Mouse (Mus musculus) CH12F3 (cell line): ENCODE data around the gene Chrna9.

Experiments
- in situ Hi-C: fragments of 300-500 bp; cut with MboI; formaldehyde crosslinking; loops from 2 replicates; pipeline ENCODE4 v1.14.3; 2020; ENCODE audit warnings: low sequenced_read_pairs

Gene Chrna9

DNA sequence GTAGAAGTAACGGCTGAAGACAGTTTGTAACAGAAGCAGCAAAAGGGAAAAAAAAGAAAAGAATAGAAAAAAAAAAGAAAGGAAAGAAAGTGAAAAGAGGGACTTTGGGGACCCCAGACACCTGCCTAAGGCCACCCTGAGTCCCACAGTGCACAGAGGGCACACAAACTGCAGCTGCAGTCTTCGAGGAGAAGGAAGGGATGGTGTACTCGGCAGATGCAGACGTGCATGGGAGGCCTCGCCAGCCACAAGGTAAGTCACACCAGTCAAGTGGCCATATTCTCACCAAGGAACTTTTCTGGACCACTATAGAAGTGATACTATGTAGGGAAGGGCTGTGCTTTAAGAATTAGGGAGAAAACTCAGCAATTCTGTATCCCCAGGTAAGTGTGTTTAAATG, at the start of gene Chrna9:
Gene Chrna9 (plus strand): TSS at position 139 of the 400 bp plus-strand sequence.
- in situ Hi-C loops: loop anchor here (25.0 kb wide), 1 partner anchor 97 kb away; no protein-coding TSS in a partner anchor

DNA sequence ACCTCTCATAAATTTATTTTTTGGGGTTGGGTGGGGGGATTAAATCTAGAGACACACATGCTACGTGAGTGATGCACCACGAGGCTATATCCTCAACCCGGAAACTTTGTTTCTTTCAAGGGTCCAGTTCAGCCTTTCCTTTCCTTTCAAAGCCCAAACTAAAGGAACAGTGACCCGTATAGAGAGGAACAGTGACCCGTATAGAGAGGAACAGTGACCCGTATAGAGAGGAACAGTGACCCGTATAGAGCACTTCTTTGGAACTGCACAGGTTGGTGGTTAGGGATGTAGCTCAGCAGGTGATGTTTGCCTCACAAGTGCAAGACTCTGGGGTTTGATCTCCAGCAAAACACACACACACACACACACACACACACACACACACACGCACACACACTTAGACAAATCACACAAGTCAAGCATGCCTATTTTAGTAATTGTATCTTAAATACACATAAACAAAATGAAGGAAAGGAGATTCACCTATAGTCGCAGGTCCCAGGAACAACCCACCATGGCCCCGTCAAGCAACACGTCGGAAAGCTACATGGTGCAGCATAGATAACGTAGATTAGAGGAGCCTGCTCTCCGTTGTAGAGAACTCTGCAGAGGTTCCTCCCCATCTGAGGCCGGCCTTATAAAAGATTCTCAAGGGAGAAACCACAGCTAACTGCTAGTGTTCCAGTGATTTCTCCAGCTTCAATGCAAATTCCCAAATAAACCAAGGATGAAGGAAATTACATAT, 48.9 kb upstream of the Chrna9 start:
- in situ Hi-C loops: no loop called here

DNA sequence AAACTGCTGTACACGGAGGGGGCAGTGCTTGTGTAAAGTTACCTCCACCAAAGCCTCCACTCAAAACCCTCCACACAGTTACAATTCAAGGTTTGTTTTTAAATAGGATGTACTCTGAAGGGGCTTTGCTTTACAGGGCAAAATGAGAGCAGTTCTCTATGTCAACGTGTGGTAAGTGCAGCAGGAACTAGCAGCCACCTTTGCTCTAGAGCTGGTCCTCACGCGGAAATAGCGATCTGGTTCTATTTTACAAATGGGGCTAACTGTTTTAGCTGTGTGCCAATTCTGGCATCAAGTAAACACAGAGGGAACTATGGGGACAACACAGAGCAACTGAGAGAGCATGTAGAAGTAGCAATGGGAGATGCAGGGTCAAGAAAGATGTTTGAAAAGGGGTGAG, 46.6 kb upstream of the Chrna9 start:
- in situ Hi-C loops: no loop called here

DNA sequence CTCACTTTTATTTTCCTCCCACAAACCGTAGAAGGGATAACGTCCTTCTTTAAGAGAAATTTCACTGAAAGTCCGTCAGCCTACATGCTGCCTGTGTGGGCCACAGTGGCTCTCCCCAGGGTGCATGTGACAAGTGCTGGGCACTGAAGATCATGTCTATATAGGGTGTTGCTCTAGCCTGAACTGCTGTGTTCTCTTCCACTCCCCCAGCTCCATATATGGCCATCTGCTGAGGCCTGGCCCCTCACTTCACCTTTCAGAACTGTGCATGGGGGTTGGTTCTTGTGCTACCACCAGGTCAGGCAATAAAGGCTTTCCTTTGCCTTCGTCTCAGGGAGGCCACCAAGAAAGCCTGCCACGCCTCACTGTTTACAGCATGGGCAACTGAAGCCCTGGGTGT, 45.7 kb upstream of the Chrna9 start:
- in situ Hi-C loops: no loop called here

DNA sequence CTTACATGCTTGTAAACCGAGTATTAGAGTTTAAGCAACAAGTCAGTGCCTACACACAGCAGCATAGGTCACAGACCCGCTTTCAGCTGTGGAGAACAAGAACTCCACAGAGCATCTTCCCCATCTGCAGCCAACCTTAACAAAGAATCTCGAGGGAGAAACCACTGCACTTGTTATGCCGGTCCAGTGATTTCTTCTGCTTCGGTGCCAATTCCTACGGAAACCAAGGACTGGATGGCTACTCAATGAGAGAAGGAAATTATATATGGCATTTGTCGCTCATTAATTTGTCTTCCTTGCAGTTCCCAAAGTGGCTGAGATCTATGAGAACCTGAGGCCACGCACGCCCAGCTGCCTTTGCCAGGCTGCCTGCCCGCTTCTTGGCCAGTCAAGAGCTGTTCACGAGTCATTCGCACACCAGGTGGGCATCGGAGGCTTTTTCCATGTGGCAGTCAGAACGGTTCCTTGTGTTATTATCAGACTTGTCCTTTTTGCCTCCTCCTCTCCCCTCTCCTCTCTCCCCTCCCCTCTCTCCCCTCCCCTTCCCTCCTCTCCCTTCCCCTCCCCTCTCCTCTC, 43.4 kb upstream of the Chrna9 start:
- in situ Hi-C loops: no loop called here

DNA sequence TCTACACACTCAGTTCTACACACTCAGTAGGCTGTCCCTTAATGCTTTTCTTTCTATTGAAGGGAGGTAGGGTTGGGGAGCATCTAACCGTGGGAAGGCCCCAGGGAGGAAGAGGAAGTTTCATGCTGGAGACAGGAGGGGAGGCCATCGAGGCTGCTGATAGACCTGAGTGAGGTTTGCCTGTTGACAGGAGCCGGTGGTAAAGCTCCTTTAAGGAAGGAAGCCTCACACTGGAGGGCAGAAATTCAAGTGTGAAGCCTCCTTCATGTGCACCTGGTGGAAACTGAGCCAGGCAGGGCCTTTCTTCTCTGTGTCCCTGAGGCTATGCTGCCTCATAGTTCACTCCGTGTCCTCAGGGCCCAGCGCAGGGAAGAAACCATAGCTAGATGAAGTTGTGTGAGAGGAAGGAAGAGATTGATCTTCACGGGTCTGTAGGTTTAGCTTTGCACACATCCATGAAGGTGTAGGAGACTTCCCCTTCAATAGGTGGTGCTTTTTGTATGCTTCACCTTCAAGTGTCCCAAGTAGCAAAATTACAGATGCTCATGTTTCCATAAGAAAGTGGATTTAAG, 39.5 kb upstream of the Chrna9 start:
- in situ Hi-C loops: no loop called here

DNA sequence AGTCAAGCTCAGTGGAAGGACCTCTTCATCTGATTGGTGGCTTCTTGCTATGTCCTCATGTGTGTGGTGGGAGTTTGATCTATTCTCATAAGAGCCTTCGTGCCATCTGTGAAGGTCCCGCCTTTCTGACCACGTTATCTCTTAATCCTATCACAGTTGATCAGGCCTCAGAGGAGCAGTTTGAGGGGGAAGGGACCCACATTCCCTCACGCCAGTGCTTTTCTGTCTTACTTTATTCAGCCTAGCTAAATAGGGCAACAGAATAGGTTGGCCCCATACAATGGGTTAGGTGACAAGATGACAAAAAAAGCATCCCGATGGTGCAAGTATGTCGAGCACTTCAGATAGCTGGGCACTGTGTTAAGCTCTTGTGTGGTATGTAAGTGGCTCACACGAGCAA, 39.0 kb upstream of the Chrna9 start:
- in situ Hi-C loops: no loop called here

DNA sequence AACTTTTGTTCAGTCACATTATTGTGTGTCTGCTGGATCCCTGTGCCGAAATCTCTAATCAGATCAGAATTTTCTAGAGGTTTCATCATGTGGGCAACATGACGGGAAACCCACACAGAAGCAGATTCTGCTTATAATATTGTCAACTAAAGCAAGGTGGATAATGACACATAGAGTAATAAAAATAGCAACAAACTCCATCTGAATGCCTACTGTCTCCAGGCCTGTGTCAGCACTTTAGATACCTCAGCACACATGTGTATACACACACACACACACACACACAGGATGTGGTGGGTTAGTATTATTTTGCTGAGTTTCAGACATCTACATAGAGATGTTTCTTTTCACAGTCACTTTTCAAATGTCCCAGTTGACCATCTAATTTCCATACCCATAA, 37.0 kb upstream of the Chrna9 start:
- in situ Hi-C loops: no loop called here

DNA sequence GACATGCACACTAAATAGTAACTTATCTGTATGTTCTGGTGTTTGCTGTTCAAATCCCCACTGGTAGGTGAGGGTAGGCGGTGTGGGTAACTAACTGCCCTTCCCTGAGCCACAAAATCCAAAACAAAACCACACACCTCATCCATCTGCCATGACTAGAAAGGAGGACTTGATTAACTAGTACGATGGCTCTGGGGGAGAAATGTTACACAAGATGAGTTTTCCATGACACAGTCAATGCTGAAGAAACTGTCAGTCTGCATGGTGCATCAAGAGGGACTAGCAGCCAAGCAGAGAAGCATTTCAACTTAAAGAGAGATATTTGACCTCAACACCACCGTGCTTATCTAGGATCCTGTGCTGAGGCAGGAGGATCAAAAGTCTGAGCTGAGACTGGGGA, 36.0 kb upstream of the Chrna9 start:
- in situ Hi-C loops: no loop called here

DNA sequence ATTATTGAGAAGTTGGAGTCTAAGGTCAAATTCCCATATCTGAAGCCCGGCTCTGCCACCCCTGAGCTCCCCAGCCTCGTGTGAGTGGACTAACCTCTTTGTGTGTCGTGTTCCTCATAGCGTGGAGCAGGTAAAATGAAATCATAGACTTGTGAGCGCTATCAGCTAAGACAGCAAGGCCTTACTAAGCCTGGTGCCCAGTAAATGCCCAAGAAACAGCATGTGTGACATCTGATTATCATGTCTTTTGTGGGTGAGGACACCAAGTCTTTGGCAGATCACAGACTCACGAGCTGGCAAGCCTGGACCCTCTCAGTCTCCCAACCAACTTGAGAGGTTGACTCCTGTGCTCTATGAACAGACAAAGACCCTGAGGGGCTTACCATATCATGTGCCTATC, 34.6 kb upstream of the Chrna9 start:
- in situ Hi-C loops: no loop called here

DNA sequence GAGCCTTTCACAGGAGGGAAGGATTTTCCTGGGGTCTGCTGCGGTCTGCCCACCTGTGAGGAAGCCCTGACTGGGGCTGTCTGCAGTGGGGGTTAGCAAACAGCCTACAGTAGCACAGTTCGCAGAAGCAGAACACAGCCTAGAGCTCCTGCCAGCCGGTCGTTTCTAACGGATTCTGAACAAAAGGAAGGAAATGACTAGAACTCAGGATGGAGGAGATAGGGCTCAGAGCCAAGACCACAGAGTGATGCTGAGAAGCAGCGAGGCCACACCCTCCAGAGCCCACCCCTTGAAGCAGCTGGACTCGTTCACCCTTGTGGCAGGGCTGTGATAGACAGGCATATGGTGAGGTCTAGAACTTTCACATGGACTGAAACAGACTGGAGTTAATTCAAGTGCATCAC, 33.9 kb upstream of the Chrna9 start:
- in situ Hi-C loops: no loop called here

DNA sequence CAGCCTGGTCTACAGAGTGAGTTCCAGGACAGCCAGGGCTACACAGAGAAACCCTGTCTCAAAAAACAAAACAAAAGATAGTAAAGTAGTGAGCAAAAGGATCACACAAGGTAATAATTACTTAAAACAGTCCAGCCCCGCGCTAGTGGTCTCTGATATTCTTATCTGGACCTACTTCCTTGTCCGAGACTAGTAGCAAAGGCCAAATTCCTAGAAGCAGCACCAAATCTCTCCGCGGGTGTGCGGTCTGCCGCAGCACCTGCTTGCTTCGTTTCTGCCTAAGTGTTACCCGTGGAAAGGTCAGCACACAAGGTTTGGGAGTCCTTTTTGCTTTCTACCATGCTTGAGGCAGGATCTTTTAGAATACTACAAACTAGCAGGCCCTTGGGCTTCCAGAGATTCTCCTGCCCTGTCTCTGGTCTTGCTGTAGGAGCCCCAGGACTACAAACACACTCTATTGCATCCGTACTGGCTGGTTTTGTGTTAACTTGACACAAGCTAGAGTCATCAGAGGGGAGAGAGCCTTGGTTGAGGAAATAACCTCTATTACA, 32.8 kb upstream of the Chrna9 start:
- in situ Hi-C loops: no loop called here

DNA sequence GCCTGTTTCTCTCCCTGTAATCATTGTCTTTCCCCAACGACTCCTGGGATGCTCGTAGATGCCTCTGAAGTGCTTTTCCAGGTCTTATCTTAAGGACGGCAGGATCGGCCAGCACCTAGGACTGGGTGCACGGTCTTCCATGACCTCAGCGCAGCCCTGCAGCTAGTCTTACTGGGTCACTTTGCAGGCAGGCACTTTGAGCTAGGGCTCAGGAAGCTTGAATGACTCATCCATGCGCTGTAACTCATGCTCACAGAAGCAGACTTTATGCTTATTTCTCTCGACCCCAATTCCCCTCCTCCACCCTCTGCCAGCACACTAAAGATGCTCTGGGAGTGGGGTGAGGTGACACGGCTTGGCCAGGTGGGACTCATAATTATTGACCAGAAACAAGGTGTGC, 31.9 kb upstream of the Chrna9 start:
- in situ Hi-C loops: no loop called here

DNA sequence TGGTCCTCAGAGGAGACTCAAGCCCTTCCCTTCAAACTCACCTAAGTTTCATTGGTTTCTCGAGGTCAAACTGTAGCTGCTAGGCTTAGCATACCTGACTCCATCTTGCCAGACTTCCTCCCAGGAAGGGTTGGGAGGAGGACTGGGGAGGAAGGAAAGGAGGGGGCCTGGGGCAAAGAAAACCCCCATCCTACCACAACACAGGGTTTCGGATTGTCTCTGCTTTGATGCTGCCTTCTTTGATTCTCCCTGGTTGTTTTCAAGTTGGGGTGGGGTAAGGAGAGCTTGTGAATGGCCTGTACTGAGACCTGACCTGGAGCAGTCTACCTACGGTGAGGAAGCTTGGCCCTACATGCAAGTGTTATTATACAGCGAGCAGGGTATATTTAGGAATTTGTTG, 30.2 kb upstream of the Chrna9 start:
- in situ Hi-C loops: no loop called here

DNA sequence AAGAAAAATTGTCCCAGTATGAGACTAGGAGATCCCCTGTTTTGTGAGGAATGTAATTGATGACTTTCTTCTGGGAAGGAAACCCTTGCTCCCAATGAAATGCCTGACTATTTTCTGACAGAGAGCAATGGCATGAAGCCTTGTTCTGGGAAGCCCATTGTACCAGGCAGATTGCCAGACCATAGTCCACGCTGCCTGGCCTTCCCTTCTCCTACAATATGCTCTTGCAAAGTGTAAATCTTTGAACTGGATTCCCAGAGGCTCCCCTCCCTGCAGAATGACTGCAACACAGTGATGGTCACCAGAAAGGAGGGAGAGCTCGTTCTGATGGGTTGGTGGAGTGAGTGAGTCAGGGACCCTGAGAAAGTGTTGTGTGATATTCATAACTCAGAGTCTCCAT, 26.0 kb upstream of the Chrna9 start:
- in situ Hi-C loops: no loop called here

DNA sequence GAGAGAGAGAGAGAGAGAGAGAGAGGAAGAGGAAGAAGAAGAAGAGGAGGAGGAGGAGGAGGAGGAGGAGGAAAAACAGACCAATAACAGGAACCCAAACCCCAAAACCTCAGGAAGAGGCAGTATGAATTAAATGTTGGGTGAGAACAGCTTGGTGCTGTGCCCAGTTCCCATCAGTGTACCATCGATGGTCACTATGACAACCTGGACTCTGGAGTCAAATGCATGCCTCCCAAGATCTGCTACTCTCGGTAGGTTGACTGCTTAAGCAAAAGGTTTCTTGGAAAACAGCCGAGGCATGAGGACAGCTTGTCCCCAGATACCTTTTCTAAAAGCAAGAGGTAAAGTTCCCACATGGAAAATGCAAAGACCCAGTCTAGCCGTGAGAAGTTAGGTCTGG, 25.4 kb upstream of the Chrna9 start:
- in situ Hi-C loops: no loop called here

DNA sequence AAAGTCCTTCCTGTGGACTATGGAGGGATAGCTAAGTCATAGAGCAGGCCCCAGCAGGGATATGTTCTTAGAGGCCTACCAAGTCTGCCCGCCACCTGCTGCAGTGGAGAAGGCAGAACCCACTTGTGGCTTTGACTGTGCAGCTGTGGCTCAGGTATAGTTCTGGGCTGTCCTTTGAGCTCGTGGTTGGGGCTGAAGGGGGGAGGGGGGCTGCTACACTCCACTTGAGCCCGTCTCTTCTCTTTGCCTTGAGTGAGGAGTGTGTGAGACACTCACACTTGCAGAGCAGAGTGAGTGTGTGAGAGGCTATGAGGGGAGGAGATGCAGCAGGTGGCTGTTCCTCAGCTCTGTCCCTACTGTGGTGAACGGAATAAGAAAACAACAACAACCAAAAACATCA, 24.3 kb upstream of the Chrna9 start:
- in situ Hi-C loops: no loop called here

DNA sequence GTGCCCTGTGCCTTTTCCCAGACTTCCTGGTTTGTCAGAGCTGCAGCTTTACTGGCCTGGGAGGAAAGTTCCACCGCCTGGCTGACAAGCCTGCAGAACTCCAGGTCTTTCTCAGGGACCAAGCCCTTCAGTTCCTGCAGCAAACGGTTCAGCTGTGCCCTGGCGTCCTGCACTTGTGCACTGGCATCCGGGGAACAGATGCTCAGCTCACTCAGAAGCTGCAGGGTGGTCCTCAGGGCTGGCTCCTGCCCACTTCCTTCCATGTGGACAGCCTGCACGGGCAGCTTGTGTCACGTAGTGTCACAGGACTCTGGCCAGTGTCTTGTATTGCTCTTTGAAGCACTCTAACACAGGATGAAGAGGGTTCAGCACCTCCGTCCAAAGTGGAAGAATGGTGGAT, 23.0 kb upstream of the Chrna9 start:
- in situ Hi-C loops: no loop called here

DNA sequence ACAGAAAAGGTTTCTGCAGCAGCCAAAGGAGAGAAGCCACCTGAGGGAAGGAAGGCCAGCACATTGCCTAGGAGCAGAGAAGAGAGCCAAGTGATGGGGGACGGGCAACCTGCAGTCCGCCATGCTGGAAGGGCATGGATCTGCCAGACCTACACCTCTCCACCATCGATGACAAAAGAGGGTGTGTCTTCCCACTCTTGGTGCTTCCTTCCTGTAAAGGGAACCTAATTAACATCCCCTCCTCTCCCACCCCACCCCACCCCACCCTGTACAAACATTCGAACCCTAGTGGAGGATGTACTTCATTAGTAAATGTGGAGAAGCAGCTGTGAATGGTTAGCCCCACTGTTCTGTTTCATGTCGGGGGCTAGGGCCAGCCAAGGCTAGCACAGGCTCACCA, 22.5 kb upstream of the Chrna9 start:
- in situ Hi-C loops: no loop called here

DNA sequence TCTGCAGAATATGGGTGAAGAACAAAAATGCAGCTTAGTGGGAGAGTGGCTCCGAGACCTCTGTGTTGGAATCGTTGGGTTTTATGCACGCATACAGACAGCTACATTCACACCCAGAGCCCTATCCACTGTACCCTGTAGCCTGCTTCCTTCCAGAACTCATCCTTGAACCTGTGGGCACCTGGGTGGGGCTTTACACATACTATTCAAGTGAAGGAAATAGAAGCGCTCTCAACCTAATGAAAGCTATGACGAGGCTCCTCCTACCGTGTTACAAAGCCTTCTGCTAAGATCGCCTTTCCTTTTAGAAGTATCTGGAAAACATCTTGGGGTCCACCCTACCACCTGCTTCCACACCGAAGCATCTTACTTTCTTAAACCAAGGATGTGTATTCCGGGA, 21.6 kb upstream of the Chrna9 start:
- in situ Hi-C loops: no loop called here

DNA sequence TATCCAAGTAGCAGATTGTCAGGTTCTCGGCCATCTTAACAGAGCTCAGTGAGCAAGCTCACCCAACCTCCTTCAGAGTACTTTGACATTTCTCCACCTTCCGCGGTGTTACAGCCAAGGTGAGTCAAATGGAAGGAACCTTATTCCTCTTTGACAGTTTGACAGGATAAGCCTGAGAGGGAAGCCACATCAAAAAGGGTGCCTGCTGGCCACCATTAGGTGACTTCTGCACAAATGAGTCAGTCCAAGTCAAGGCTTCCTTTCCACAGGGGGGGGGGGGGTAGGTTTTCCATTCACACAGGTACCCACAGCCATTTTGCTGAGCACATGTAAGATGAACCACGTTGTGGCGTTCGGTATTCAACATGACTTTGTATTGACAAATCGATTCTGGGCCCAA, 20.4 kb upstream of the Chrna9 start:
- in situ Hi-C loops: no loop called here

DNA sequence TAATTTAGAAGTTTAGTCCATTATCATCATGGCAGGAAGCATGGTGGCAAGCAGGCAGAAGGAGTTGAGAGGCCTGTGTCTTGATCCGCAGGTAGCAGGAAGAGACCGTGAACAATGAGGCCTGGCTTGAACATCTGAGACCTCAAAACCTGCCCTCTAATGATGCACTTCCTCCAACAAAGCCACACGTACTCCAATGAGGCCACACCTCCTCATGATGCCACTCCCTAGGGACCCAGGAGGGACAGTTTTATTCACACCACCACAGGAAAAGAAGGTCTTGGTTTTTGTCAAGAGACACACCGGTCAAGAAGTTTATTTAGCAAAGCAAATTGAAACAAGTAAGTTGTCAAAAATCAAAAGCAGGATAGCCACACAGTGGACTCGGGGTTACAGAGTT, 17.8 kb upstream of the Chrna9 start:
- in situ Hi-C loops: no loop called here
